Mouse (Mus musculus): ENCODE results near the gene Vps54.

GRCm38 (mm10) chr11:21303619-21304018 lies 64.5 kb downstream of the Vps54 start:
- TF ChIP-seq GATA1 (IDR thresholded peaks at IDR 0.05; ENCODE audit: low read length) (no peak), TAL1 (IDR thresholded peaks at IDR 0.05; ENCODE audit: low read length) (no peak)

All from erythroblast, embryonic 14.5 days (primary cell).